Mouse (Mus musculus) midbrain, embryonic 16.5 days (tissue): ENCODE results near the gene Wnt5b. TPM values are rescaled to one million over a fixed set of nuclear protein-coding genes. Genes with fewer than 3 reads are reported as not detected.

ENCODE experiments used
- ATAC-seq: fragments of 200-750 bp; cut with Nextera tagmentation; 2 replicates; pipeline ENCODE4 v1.8.0; 2017; ENCODE audit warnings: moderate TSS enrichment
- H3K27ac ChIP-seq: fragments of 300-500 bp; sonication (generic); 2 replicates; pipeline ENCODE4 v1.5.1; 2014; ENCODE audit warnings: mild to moderate bottlenecking, low read length, mixed read lengths
- H3K27me3 ChIP-seq: fragments of 300-500 bp; sonication (generic); 2 replicates; pipeline ENCODE4 v1.6.1; 2014; ENCODE audit warnings: low read depth, low read length, mixed read lengths; ENCODE audit not compliant: control insufficient read depth, insufficient read depth
- H3K36me3 ChIP-seq: fragments of 300-500 bp; sonication (generic); 2 replicates; pipeline ENCODE4 v1.6.1; 2014; ENCODE audit warnings: mild to moderate bottlenecking, low read length, moderate library complexity, mixed read lengths; ENCODE audit not compliant: control insufficient read depth, insufficient read depth
- H3K4me1 ChIP-seq: fragments of 300-500 bp; sonication (generic); 2 replicates; pipeline ENCODE4 v1.6.1; 2014; ENCODE audit warnings: mild to moderate bottlenecking, low read length, mixed read lengths; ENCODE audit not compliant: control insufficient read depth, insufficient read depth
- H3K4me2 ChIP-seq: fragments of 300-500 bp; sonication (generic); 2 replicates; pipeline ENCODE4 v1.6.1; 2014; ENCODE audit warnings: mild to moderate bottlenecking, low read length, mixed read lengths
- H3K4me3 ChIP-seq: fragments of 300-500 bp; sonication (generic); 2 replicates; pipeline ENCODE4 v1.5.1; 2014; ENCODE audit warnings: low read depth, mild to moderate bottlenecking, low read length, moderate library complexity, mixed read lengths
- H3K9ac ChIP-seq: fragments of 300-500 bp; sonication (generic); 2 replicates; pipeline ENCODE4 v1.6.1; 2014; ENCODE audit warnings: low read depth, low read length, mixed read lengths
- H3K9me3 ChIP-seq: fragments of 300-500 bp; sonication (generic); replicated peaks from 2 replicates; pipeline ENCODE4 v1.6.1; 2014; ENCODE audit warnings: mild to moderate bottlenecking, low read length, mixed read lengths; ENCODE audit not compliant: control insufficient read depth, poor library complexity, severe bottlenecking
- WGBS: fragments of 180-500 bp; shearing (Covaris S2); extraction: QIAGEN DNeasy Blood & Tissue Kit; methylation state at CpG from one replicate; pipeline ENCODE4 v1.1.7; 2014; 5-methylcytosine and 5-hydroxymethylcytosine counted together
- polyA plus RNA-seq: library from polyadenylated mRNA; unstranded; fragments of >200 nt; fragmentation: Nextera tagmentation; extraction: Ambion mirVana; gene quantifications from 2 replicates; pipeline ENCODE4 v1.2.1, GENCODE M21; 2015

Gene Wnt5b
- polyA plus RNA-seq, 1 experiment from 2014 or later = 1.6 TPM

GRCm38 (mm10) chr6:119512701-119513100, 31.4 kb downstream of the Wnt5b start:
- Histone ChIP-seq H3K4me2 (no peak overlapping the region), H3K27me3 (no peaks in the 10 kb centered on the region), H3K9ac (no peak overlapping the region), H3K27ac (no peak overlapping the region), H3K4me3 (no peak overlapping the region), H3K4me1 (peaks cover 2% of the 10 kb centered on the region; the same call in 1 of the 2 replicates), H3K9me3 (no peaks in the 10 kb centered on the region), H3K36me3 (no peaks in the 10 kb centered on the region)
- 90% methylated on average over 11 of the region's 11 CpGs for WGBS
- ATAC-seq = no peak

GRCm38 (mm10) chr6:119509437-119510037, 34.6 kb downstream of the Wnt5b start:
- ATAC-seq = no peak
- H3K4me2 ChIP-seq = no peak overlapping the region
- WGBS = 94% methylated on average over 13 of the region's 13 CpGs

DNA sequence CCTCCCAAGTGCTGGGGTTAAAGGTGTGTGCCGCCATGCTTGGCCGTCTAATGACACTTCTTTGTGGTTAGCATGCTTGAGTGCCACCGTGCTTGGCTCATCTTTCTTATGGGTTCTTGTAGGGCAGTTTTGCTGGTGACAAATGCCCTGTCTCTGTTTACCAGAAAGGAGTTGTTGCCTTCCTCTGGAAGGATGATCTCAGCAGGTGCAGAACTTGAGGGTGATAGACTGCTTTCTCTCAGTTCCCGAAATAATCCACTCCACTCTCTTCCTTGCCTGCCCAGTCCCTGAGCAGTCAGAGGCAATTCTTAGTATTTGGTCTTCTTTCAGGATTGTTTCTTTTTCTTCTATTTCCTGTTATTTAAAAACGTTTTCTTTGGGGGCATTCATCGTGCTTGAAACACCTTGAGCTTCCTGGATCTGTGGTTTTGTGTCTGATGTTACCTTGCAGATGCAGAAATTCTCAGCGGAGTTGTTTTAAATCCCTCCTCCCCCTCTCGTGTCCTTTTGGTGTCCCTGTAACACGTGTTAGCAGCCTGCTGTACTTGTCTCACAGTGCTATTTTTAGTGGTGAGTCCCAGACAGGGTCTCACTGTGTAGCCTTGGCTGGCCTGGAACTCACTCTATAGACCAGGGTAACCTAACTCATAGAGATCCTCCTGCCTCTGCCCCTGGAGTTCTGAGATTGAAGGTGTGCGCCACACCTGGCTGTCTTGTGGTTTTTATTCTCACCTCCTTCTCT, 35.3 kb downstream of the Wnt5b start:
- no peaks in the 10 kb centered on the region for H3K9me3 ChIP-seq

More at GRCm38 (mm10) chr6:119509437-119510037, 34.6 kb downstream of the Wnt5b start:
- H3K36me3 ChIP-seq = no peaks in the 10 kb centered on the region
- H3K9ac ChIP-seq = no peak overlapping the region
- peaks cover 2% of the 10 kb centered on the region; the same call in 1 of the 2 replicates for H3K4me1 ChIP-seq
- no peaks in the 10 kb centered on the region for H3K27me3 ChIP-seq
- no peaks in the 10 kb centered on the region for H3K9me3 ChIP-seq
- no peak overlapping the region for H3K27ac ChIP-seq
- H3K4me3 ChIP-seq = no peak overlapping the region

DNA sequence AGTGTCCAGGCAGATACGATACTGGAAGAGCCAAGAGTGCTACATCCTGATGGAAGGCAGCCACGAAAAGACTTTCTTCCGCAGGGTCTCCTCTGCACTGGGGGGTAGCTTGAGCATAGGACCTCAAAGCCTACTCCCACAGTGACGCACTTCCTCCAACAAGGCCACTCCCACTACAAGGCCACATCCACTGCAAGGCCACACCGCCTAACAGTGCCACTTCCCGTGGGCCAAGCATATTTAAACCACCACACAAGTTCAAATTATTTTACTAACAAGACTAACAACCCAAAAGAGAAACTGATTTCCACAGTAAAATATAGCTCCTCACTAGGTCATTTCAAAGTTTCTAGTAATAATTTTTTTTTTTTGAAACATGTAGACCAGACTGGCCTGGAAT, 35.9 kb downstream of the Wnt5b start:
- no peak overlapping the region for H3K27ac ChIP-seq
- no peak overlapping the region for H3K4me2 ChIP-seq
- H3K27me3 ChIP-seq = no peaks in the 10 kb centered on the region
- no peak overlapping the region for H3K9ac ChIP-seq
- 96% methylated on average over 6 of the region's 6 CpGs for WGBS
- H3K9me3 ChIP-seq = no peaks in the 10 kb centered on the region
- no peaks in the 10 kb centered on the region for H3K36me3 ChIP-seq
- H3K4me1 ChIP-seq = no peaks in the 10 kb centered on the region
- no peak overlapping the region for H3K4me3 ChIP-seq
- ATAC-seq = no peak

More for the DNA sequence above, 35.3 kb downstream of the Wnt5b start:
- H3K4me3 ChIP-seq = no peak overlapping the region
- H3K27ac ChIP-seq = no peak overlapping the region
- H3K4me1 ChIP-seq = peaks cover 2% of the 10 kb centered on the region; the same call in 1 of the 2 replicates
- 88% methylated on average over 10 of the region's 10 CpGs for whole genome bisulfite sequencing
- H3K36me3 ChIP-seq = no peaks in the 10 kb centered on the region
- H3K4me2 ChIP-seq = no peak overlapping the region
- no peak for ATAC-seq
- no peak overlapping the region for H3K9ac ChIP-seq
- H3K27me3 ChIP-seq = no peaks in the 10 kb centered on the region

GRCm38 (mm10) chr6:119505525-119506225, 38.5 kb downstream of the Wnt5b start:
- no peaks in the 10 kb centered on the region for H3K9me3 ChIP-seq
- 65% methylated on average over 9 of the region's 9 CpGs for WGBS
- H3K9ac ChIP-seq = no peak overlapping the region
- no peak overlapping the region for H3K4me2 ChIP-seq
- ATAC-seq = no peak
- H3K27me3 ChIP-seq = no peaks in the 10 kb centered on the region
- H3K4me3 ChIP-seq = no peak overlapping the region
- no peaks in the 10 kb centered on the region for H3K36me3 ChIP-seq
- no peaks in the 10 kb centered on the region for H3K4me1 ChIP-seq
- H3K27ac ChIP-seq = no peak overlapping the region

- WGBS = 91% methylated on average over 8 of the region's 8 CpGs
- no peak overlapping the region for H3K4me2 ChIP-seq
- H3K36me3 ChIP-seq = no peaks in the 10 kb centered on the region
- H3K4me1 ChIP-seq = no peaks in the 10 kb centered on the region
- no peak overlapping the region for H3K27ac ChIP-seq
- no peaks in the 10 kb centered on the region for H3K27me3 ChIP-seq
- no peak overlapping the region for H3K9ac ChIP-seq
- no peak overlapping the region for H3K4me3 ChIP-seq
- no peak for ATAC-seq
- no peaks in the 10 kb centered on the region for H3K9me3 ChIP-seq
Observed at GRCm38 (mm10) chr6:119504756-119505155, 39.4 kb downstream of the Wnt5b start.

- H3K27me3 ChIP-seq = no peaks in the 10 kb centered on the region
- H3K9me3 ChIP-seq = no peaks in the 10 kb centered on the region
- WGBS = 57% methylated on average over 9 of the region's 9 CpGs
- no peak overlapping the region for H3K9ac ChIP-seq
- H3K4me3 ChIP-seq = no peak overlapping the region
- H3K36me3 ChIP-seq = no peaks in the 10 kb centered on the region
- H3K4me1 ChIP-seq = no peaks in the 10 kb centered on the region
- no peak overlapping the region for H3K4me2 ChIP-seq
- no peak overlapping the region for H3K27ac ChIP-seq
- no peak for ATAC-seq
Observed at GRCm38 (mm10) chr6:119502031-119502430, 42.1 kb downstream of the Wnt5b start.

DNA sequence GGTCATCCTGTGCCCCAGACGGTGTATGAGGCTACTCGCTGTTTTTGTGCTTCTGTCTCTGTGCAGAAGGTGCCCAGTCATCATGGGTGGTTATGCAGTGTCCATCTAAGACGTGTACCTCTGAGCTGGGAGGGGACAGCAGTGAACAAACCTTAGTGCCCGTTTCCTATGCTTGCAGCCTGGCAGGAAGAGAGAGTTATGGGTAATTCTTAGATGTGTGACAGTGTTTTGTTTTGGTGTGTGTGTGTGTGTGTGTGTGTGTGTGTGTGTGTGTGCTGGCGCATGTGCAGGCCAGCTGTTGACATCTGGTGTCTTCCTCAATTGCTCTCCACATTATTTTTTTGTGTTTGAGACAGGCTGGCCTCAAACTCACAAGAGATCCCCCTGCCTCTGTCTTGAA, 44.1 kb downstream of the Wnt5b start:
- H3K4me3 ChIP-seq = no peak overlapping the region
- H3K4me1 ChIP-seq = no peaks in the 10 kb centered on the region
- H3K27me3 ChIP-seq = no peaks in the 10 kb centered on the region
- no peaks in the 10 kb centered on the region for H3K9me3 ChIP-seq
- 67% methylated on average over 5 of the region's 5 CpGs for WGBS
- no peaks in the 10 kb centered on the region for H3K36me3 ChIP-seq
- no peak for ATAC-seq
- H3K27ac ChIP-seq = no peak overlapping the region
- H3K9ac ChIP-seq = no peak overlapping the region
- H3K4me2 ChIP-seq = no peak overlapping the region

DNA sequence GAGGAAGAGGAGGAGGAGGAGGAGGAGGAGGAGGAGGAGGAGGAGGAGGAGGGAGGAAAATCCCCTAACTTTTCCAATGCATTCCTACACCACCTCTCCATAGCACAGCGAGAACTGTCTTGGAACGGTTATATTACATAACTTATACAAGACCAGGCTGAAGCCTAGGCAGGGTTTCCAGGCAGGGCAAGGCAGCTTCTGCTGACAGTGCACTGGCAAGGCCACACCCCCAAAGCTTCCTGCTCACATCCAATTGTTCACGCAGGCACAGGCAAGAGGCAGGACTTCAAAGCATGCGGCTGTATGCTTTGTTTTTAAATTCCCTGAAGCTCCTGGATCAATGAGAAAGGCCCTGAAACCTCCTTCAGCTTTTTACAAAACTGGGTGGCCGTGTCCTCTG, 44.9 kb downstream of the Wnt5b start:
- ATAC-seq = no peak
- Histone ChIP-seq H3K9me3 (no peaks in the 10 kb centered on the region), H3K4me2 (no peak overlapping the region), H3K4me3 (no peak overlapping the region), H3K4me1 (no peaks in the 10 kb centered on the region), H3K9ac (no peak overlapping the region), H3K36me3 (no peaks in the 10 kb centered on the region), H3K27ac (no peak overlapping the region), H3K27me3 (no peaks in the 10 kb centered on the region)
- 15% methylated on average over 5 of the region's 5 CpGs for WGBS
